Mouse (Mus musculus): ENCODE data around the gene Iqgap1.
A peak's percentile ranks its signal among the peaks of the same experiment; 100 is the strongest.
"Not testable (repeated sequence)": the region's sequence is repeated elsewhere in the genome, so short reads cannot be mapped to it uniquely, and the experiment has no call there.

Iqgap1 gene

GRCm38 (mm10) chr7:80762297-80762696 lies 63.5 kb downstream of the Iqgap1 start:
- DNase-seq: no peak

- DNase-seq: no peak
Observed at GRCm38 (mm10) chr7:80754086-80754485, 71.7 kb downstream of the Iqgap1 start.

GRCm38 (mm10) chr7:80753613-80754012 lies 72.2 kb downstream of the Iqgap1 start:
- peak; percentile 30 for DNase-seq

DNA sequence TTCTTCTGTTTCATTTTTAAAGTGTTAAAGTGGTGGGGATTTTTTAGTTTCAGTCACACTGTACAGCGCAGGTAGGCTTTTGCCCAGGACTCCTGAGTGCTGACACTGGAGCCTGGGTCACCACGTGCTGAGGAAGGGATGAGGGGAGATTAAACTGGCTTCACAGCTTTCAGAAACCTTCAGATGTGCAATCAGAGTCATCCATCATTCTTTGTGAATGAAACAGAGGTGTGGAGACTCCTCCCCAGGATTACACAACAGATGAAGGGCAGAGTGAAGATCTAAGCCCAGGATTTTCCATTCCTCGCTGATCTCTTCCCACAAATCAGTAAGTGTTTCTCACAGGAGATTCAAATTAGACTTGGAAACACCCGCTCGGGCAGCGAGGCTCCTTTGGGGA lies 76.2 kb downstream of the Iqgap1 start:
- no peak for DNase-seq

- DNase-seq: not testable (repeated sequence)
Observed at GRCm38 (mm10) chr7:80749109-80749508, 76.7 kb downstream of the Iqgap1 start.

DNA sequence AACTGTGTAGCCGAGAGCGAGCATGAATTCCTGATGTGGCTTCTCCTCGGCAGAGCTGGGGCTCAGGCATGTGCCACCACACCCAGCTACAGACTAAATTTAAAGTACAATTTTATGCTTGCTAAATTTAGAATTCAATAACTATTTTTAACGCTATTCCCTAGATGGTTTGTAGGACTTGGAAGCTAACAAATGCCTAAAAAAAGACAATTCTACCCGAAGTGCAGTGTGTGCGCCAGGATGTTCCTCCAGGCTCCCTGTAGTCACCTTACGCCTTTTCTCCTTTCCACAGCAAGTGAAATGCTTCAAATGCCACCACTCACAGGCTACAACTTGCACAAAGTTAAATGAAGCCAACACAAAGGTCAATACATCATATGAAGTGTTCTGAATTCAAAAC lies 78.4 kb downstream of the Iqgap1 start:
- DNase-seq: no peak

GRCm38 (mm10) chr7:80746166-80746761 lies 79.5 kb downstream of the Iqgap1 start:
- DNase-seq: no peak

DNA sequence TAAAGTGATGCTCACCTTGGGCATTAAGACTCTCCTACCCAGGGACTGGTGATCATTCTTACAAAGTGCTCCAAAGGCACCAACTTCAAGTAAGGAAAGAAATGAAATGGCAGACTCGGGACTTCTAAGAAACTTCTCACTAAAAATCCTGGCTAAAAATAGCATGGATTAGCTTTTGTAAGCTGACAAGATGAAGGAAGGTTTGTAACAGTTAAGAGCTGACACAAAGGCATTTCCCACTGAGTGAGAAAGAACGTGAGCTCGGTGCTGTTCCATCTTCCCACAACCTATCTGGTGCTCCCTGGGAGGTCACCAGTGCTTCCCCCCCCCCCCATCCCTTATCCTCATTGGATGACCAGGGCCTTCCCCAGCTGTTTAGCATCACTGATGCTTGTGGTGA lies 80.0 kb downstream of the Iqgap1 start:
- DNase-seq: no peak

- no peak for DNase-seq
Observed at GRCm38 (mm10) chr7:80745250-80745649, 80.5 kb downstream of the Iqgap1 start.

GRCm38 (mm10) chr7:80743920-80744630 lies 81.7 kb downstream of the Iqgap1 start:
- no peak for DNase-seq

DNA sequence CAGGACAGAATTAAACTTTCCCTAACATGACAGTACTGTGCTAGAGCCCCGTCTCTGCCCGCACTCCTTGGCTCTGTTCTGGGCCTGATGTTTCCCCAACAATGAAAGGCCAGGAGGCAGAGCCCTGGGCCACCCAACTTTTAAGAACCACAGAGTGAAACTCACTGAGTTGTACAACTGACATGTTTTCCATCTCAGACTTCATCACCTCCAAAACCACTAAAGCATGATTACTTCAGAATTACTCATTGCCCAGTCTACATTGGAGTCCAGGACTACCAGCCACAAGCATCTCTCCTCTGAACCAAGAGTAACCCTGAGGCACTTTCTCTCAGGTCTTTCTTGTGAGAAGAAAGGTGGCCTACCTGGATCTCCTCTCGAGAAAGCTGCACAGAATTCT lies 83.1 kb downstream of the Iqgap1 start:
- no peak for DNase-seq

DNA sequence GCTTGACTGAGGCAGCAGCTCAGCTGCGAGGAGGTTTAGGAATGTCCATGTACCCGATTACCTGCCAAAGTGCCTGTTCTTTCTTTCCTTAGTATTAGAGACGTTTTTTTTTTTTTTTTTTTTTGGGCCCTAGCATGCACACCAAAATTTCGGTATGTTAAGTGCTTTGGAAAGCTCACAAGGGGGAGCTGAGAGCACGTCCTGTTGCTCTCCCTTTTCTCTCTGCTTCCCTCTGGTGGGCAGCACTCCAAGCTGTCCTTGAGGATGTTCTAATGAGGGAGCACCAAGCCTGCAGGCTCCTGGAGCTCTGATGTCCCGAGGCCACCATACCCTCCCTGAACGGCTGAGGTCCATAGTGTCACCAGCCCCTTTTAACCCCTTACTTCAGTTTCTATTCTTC lies 84.8 kb downstream of the Iqgap1 start:
- DNase-seq: peak; percentile 48

- no peak for DNase-seq
Observed at GRCm38 (mm10) chr7:80736199-80736598, 89.6 kb downstream of the Iqgap1 start.

- no peak for DNase-seq
Observed at GRCm38 (mm10) chr7:80732986-80733385, 92.8 kb downstream of the Iqgap1 start.

DNA sequence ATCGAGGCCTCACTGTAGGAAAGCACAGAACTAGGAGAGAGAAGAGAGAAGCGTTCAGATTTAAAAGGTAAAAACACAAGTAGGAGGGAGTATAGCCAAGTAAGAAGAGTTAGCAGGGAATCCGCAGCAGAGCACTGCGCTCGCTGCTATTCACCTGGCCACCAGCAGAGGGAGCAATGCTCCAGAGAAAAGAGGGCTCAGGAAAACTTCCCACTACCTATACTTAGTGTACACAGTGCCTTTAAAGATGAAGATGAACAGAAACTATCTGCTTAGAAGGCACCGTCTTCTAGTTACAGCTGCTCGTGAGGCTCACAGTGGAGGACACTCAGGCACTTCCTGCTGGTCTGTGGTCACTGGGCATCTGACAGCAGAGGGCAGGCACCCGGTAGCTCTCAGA lies 96.1 kb downstream of the Iqgap1 start:
- peak; percentile 68 for DNase-seq

GRCm38 (mm10) chr7:80721041-80721440 lies 104.7 kb downstream of the Iqgap1 start:
- DNase-seq: no peak

GRCm38 (mm10) chr7:80719582-80719981 lies 106.2 kb downstream of the Iqgap1 start:
- no peak for DNase-seq

DNA sequence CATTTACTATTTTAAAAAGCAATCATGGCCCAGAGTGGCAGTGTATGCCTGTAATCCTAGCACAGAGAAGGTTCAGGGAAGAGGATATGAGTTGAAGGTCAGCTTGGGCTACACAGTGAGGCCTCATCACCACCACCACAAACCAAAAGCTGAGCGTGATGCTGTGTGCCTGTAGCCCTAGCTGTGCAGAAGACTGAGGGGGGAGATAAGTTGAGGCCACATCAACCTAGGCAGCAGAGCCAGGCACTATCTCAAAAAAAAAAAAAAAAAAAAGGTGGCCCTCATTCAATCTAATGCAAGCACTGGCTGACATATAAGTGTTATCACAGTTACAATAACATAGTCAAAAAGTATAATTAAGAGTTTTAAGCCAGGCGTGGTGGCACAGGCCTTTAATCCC lies 106.7 kb downstream of the Iqgap1 start:
- DNase-seq: no peak

GRCm38 (mm10) chr7:80718471-80718870 lies 107.3 kb downstream of the Iqgap1 start:
- no peak for DNase-seq

DNA sequence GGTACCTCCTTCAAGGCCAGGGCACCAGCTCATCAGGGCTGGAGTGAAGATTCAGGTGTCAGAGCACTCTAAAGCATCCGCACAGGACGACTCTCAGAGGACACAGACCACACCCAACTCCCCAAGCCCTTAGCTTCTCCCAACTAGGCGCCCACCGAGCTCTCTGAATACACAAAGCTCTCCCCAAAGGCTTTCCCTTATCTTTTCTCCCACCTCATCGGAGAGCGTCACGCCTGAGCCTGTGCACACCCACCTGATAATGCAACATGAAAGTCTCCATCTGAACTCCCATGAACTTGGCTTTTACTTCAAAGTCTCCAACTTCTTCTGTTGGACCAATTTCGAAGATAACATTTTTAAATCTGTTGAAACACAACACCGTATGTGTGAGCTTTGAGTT lies 109.0 kb downstream of the Iqgap1 start:
- DNase-seq: no peak

DNA sequence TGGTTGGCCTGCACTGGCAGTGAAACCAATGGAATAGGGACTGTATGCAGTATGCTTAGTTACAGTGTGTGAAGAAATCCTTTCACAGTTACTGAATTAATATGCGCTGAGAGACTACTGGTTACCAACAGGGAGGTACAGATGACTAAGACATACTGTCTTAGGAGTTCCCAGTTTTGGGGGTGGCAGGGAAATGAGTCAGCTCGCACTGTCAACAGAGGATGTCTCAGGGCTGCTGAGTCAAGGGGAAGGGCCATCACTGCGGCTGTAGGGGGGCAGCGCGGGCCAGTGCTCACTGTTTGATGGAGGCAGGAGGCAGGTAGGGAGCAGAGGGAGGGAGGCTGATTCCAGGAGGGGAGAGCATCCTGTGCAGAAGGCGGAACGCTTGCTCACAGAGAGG lies 110.5 kb downstream of the Iqgap1 start:
- DNase-seq: no peak

DNA sequence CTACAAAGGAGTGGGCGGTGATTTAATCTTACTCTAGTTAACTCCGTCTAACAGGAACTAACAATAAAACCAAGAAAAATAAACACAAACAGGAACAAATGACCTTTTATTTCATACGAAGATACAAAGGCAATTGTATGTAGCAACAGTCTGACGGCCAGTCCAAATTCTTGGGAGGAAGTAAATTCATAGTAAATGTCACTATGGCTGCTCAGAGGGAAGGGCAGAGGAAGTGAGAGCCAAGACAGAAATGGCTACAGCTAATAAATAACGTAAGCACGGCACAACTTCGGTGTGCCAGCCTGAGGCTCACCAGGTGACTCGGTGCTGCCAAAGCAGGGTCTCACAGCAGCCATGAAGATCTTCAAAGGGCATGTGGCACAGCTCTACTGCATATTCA lies 114.3 kb downstream of the Iqgap1 start:
- DNase-seq: no peak

DNA sequence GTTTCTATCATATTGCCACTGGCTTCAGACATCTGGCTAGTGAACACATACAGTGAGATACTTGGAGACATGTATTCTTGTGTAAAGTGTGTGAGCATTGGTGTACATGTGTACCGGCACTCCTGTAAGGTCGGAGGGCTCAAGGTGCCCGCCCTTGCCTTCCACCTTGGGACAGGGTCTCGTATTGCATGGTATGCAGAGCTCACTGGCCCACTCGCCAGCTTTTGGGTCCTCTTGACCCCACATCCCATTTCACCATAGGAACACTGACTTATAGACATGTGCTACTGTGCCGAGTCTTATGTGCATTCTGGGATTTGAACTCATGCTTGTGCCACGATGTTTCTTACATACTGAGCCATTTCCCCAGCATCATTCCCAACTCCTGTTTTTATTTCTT lies 115.4 kb downstream of the Iqgap1 start:
- DNase-seq: no peak

- no peak for DNase-seq
Observed at GRCm38 (mm10) chr7:80704066-80704465, 121.7 kb downstream of the Iqgap1 start.

- DNase-seq: no peak
Observed at GRCm38 (mm10) chr7:80702510-80702909, 123.3 kb downstream of the Iqgap1 start.

Data from cerebellum, adult 9-10 months (tissue).